Comparison of ENCODE assay signal across 8 mouse cellular contexts in the genomic region with DNA sequence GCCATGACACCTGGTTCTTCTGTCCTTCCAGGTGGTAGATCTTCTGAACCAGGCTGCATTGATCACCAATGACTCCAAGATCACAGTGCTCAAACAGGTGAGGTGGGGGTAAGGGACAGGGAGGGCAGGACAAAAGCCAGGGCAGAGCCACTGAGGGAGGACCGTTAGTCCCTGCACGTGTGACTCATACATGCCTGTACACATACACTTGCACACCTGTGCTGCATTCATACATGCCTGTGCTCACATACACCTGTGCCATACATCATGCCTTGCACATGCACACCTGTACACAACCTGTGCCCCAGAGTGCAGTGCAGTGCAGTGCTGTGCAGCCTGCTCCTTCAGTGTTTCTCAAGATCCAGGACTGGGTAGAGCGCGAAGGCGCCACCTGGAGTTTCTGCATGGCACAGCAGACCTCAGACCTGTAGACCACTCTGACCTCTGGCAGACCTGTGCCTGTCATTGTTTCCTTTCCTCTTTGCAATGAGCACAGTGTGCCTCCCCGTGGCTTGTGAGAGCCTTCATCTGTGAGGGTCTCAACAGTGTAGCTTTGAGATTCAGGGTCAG. TPM values are rescaled to one million over a fixed set of nuclear protein-coding genes. Genes with fewer than 3 reads are reported as not detected.
A peak's percentile ranks its signal among the peaks of the same experiment; 100 is the strongest.
DNase-seq lines count a peak whose midpoint lies in the region; ATAC-seq lines count a peak whose summit lies in the region.

No protein-coding gene starts in this region.

- H3K27ac ChIP-seq in embryonic facial prominence, embryonic 14.5 days (replicated peaks; ENCODE audit: low read depth, low read length), result no peak overlapping the region
- H3K27ac ChIP-seq in hindbrain, embryonic 15.5 days (replicated peaks), result no peak overlapping the region
- no peak overlapping the region for H3K27ac ChIP-seq in liver, embryonic 11.5 days (ENCODE audit: low read depth, low read length)
- no peak overlapping the region for H3K27ac ChIP-seq in neural tube, embryonic 13.5 days (replicated peaks)

- H3K4me1 ChIP-seq in embryonic facial prominence, embryonic 14.5 days (ENCODE audit: control insufficient read depth, insufficient read depth, low read length), result peaks cover 11% of the 10 kb centered on the region; the same call in 1 of the 2 replicates
- peaks cover 15% of the 10 kb centered on the region for H3K4me1 ChIP-seq in hindbrain, embryonic 15.5 days (replicated peaks)
- H3K4me1 ChIP-seq in liver, embryonic 11.5 days (replicated peaks; ENCODE audit: control insufficient read depth, insufficient read depth, low read length), result peaks cover 16% of the 10 kb centered on the region
- peaks cover 19% of the 10 kb centered on the region for H3K4me1 ChIP-seq in neural tube, embryonic 13.5 days (replicated peaks)

- no peaks in the 10 kb centered on the region for H3K9me3 ChIP-seq in embryonic facial prominence, embryonic 14.5 days (ENCODE audit: control insufficient read depth, low read length)
- no peaks in the 10 kb centered on the region for H3K9me3 ChIP-seq in hindbrain, embryonic 15.5 days
- no peaks in the 10 kb centered on the region for H3K9me3 ChIP-seq in liver, embryonic 11.5 days (ENCODE audit: control insufficient read depth, low read length)
- no peaks in the 10 kb centered on the region for H3K9me3 ChIP-seq in neural tube, embryonic 13.5 days

- H3K36me3 ChIP-seq in embryonic facial prominence, embryonic 14.5 days (ENCODE audit: control insufficient read depth, insufficient read depth, low read length), result peaks cover 52% of the 10 kb centered on the region
- H3K36me3 ChIP-seq in hindbrain, embryonic 15.5 days, result peaks cover 44% of the 10 kb centered on the region
- H3K36me3 ChIP-seq in liver, embryonic 11.5 days (ENCODE audit: control insufficient read depth, insufficient read depth, low read length), result peaks cover 41% of the 10 kb centered on the region
- peaks cover 52% of the 10 kb centered on the region for H3K36me3 ChIP-seq in neural tube, embryonic 13.5 days

- WGBS in embryonic facial prominence, embryonic 14.5 days, result 76% methylated on average over 5 of the region's 6 CpGs
- 66% methylated on average over 6 of the region's 6 CpGs for WGBS in hindbrain, embryonic 15.5 days
- WGBS in liver, embryonic 11.5 days, result 67% methylated on average over 6 of the region's 6 CpGs
- 58% methylated on average over 6 of the region's 6 CpGs for WGBS in neural tube, embryonic 13.5 days

- no peak overlapping the region for H3K4me2 ChIP-seq in embryonic facial prominence, embryonic 14.5 days (ENCODE audit: low read depth, low read length)
- no peak overlapping the region for H3K4me2 ChIP-seq in hindbrain, embryonic 15.5 days
- H3K4me2 ChIP-seq in liver, embryonic 11.5 days, result no peak overlapping the region
- no peak overlapping the region for H3K4me2 ChIP-seq in neural tube, embryonic 13.5 days

- H3K4me3 ChIP-seq in embryonic facial prominence, embryonic 14.5 days (ENCODE audit: low read depth, low read length), result no peak overlapping the region
- no peak overlapping the region for H3K4me3 ChIP-seq in hindbrain, embryonic 15.5 days
- H3K4me3 ChIP-seq in liver, embryonic 11.5 days (ENCODE audit: low read depth, low read length), result no peak overlapping the region
- no peak overlapping the region for H3K4me3 ChIP-seq in neural tube, embryonic 13.5 days

- peak; percentile 28 to 32 for DNase-seq in gastrocnemius, adult 8-10 months (ENCODE audit: low spot score in 2 of 2)
- DNase-seq in gastrocnemius, postnatal 36 days, result no peak
- peak; percentile 83 for DNase-seq in ES-CJ7 (ENCODE audit: low read depth, low spot score)
- peak; percentile 41 for DNase-seq in embryonic facial prominence, embryonic 14.5 days (ENCODE audit: low spot score)
- no peak for DNase-seq in liver, embryonic 11.5 days (ENCODE audit: low spot score)
- no peak for DNase-seq in right cerebral cortex, postnatal 36 days (ENCODE audit: low spot score in 2 of 2)

- no peaks in the 10 kb centered on the region for H3K27me3 ChIP-seq in embryonic facial prominence, embryonic 14.5 days (replicated peaks; ENCODE audit: control insufficient read depth, insufficient read depth, low read length)
- no peaks in the 10 kb centered on the region for H3K27me3 ChIP-seq in hindbrain, embryonic 15.5 days
- no peaks in the 10 kb centered on the region for H3K27me3 ChIP-seq in liver, embryonic 11.5 days (replicated peaks; ENCODE audit: control insufficient read depth, insufficient read depth, low read length)
- no peaks in the 10 kb centered on the region for H3K27me3 ChIP-seq in neural tube, embryonic 13.5 days

- ATAC-seq in embryonic facial prominence, embryonic 14.5 days (ENCODE audit: low read depth), result peak; percentile 47
- peak; percentile 20; the same call in 1 of the 2 replicates for ATAC-seq in hindbrain, embryonic 15.5 days (ENCODE audit: low FRiP score, low read depth)
- peak; percentile 55 for ATAC-seq in liver, embryonic 11.5 days (replicated peaks; ENCODE audit: low FRiP score)
- peak; percentile 21 for ATAC-seq in neural tube, embryonic 13.5 days (ENCODE audit: low read depth)

- H3K9ac ChIP-seq in embryonic facial prominence, embryonic 14.5 days (ENCODE audit: low read depth, low read length), result no peak overlapping the region
- no peak overlapping the region for H3K9ac ChIP-seq in hindbrain, embryonic 15.5 days
- H3K9ac ChIP-seq in liver, embryonic 11.5 days (ENCODE audit: low read depth, low read length), result no peak overlapping the region
- no peak overlapping the region for H3K9ac ChIP-seq in neural tube, embryonic 13.5 days

- intact Hi-C loops in gastrocnemius, postnatal 36 days (cut with DNase I), result no loop called here

RNA-seq across cellular contexts. Expression of a gene that starts 5.0 kb away (rescaled TPM):
- 10 to 100 TPM; 70.2 to 93.3 (median 83.6) TPM for total RNA-seq in gastrocnemius, adult 8-10 months (2022)
- 10 to 100 TPM; 61.8 to 65.7 TPM for total RNA-seq in gastrocnemius, postnatal 36 days (2021)
- polyA plus RNA-seq in embryonic facial prominence, embryonic 14.5 days (2014; fragmentation: Nextera tagmentation; extraction: Ambion mirVana), result 23.6 and 23.8 TPM in 2 replicates
- polyA plus RNA-seq in hindbrain, embryonic 15.5 days (2015; fragmentation: Nextera tagmentation; extraction: Ambion mirVana), result 27.5 and 30.1 TPM in 2 replicates
- 26.3 and 28.4 TPM in 2 replicates for polyA plus RNA-seq in liver, embryonic 11.5 days (2014; fragmentation: Nextera tagmentation; extraction: Ambion mirVana)
- polyA plus RNA-seq in neural tube, embryonic 13.5 days (2015; fragmentation: Nextera tagmentation; extraction: Ambion mirVana), result 30.4 and 32.7 TPM in 2 replicates

RNA-seq across cellular contexts. Expression of a gene that starts 5.8 kb away (rescaled TPM):
- total RNA-seq in gastrocnemius, adult 8-10 months (2022), result not detected
- total RNA-seq in gastrocnemius, postnatal 36 days (2021), result not detected
- 0.56 and 1.6 TPM in 2 replicates for polyA plus RNA-seq in embryonic facial prominence, embryonic 14.5 days (2014; fragmentation: Nextera tagmentation; extraction: Ambion mirVana)
- polyA plus RNA-seq in hindbrain, embryonic 15.5 days (2015; fragmentation: Nextera tagmentation; extraction: Ambion mirVana), result 0.08 TPM in 1 of 2 replicates, not detected in the other
- polyA plus RNA-seq in liver, embryonic 11.5 days (2014; fragmentation: Nextera tagmentation; extraction: Ambion mirVana), result 29.7 and 32.0 TPM in 2 replicates
- polyA plus RNA-seq in neural tube, embryonic 13.5 days (2015; fragmentation: Nextera tagmentation; extraction: Ambion mirVana), result 0.13 and 0.14 TPM in 2 replicates

RNA-seq across cellular contexts. Expression of a gene that starts 25.3 kb away (rescaled TPM):
- not detected for total RNA-seq in gastrocnemius, adult 8-10 months (2022)
- total RNA-seq in gastrocnemius, postnatal 36 days (2021), result not detected
- not detected in 2 replicates for polyA plus RNA-seq in embryonic facial prominence, embryonic 14.5 days (2014; fragmentation: Nextera tagmentation; extraction: Ambion mirVana)
- 0.16 and 0.31 TPM in 2 replicates for polyA plus RNA-seq in hindbrain, embryonic 15.5 days (2015; fragmentation: Nextera tagmentation; extraction: Ambion mirVana)
- not detected in 2 replicates for polyA plus RNA-seq in liver, embryonic 11.5 days (2014; fragmentation: Nextera tagmentation; extraction: Ambion mirVana)
- not detected in 2 replicates for polyA plus RNA-seq in neural tube, embryonic 13.5 days (2015; fragmentation: Nextera tagmentation; extraction: Ambion mirVana)

RNA-seq across cellular contexts. Expression of a gene that starts 25.3 kb away (rescaled TPM):
- total RNA-seq in gastrocnemius, adult 8-10 months (2022), result 10 to 100 TPM; 19.3 to 20.7 (median 19.7) TPM
- total RNA-seq in gastrocnemius, postnatal 36 days (2021), result 10 to 100 TPM; 13.8 to 15.1 TPM
- polyA plus RNA-seq in embryonic facial prominence, embryonic 14.5 days (2014; fragmentation: Nextera tagmentation; extraction: Ambion mirVana), result 26.6 and 27.4 TPM in 2 replicates
- polyA plus RNA-seq in hindbrain, embryonic 15.5 days (2015; fragmentation: Nextera tagmentation; extraction: Ambion mirVana), result 31.6 and 35.2 TPM in 2 replicates
- polyA plus RNA-seq in liver, embryonic 11.5 days (2014; fragmentation: Nextera tagmentation; extraction: Ambion mirVana), result 23.3 and 24.9 TPM in 2 replicates
- 28.4 and 29.9 TPM in 2 replicates for polyA plus RNA-seq in neural tube, embryonic 13.5 days (2015; fragmentation: Nextera tagmentation; extraction: Ambion mirVana)

RNA-seq across cellular contexts. Expression of a gene that starts 38.1 kb away (rescaled TPM):
- total RNA-seq in gastrocnemius, adult 8-10 months (2022), result 10 to 100 TPM in 2 of 4 experiments, 1 to 10 TPM in 2; 8.0 to 10.6 (median 9.9) TPM
- total RNA-seq in gastrocnemius, postnatal 36 days (2021), result 1 to 10 TPM; 4.7 to 6.4 TPM
- polyA plus RNA-seq in embryonic facial prominence, embryonic 14.5 days (2014; fragmentation: Nextera tagmentation; extraction: Ambion mirVana), result 4.0 and 4.2 TPM in 2 replicates
- polyA plus RNA-seq in hindbrain, embryonic 15.5 days (2015; fragmentation: Nextera tagmentation; extraction: Ambion mirVana), result 6.9 and 7.2 TPM in 2 replicates
- polyA plus RNA-seq in liver, embryonic 11.5 days (2014; fragmentation: Nextera tagmentation; extraction: Ambion mirVana), result 1.5 and 2.2 TPM in 2 replicates
- 5.8 and 7.4 TPM in 2 replicates for polyA plus RNA-seq in neural tube, embryonic 13.5 days (2015; fragmentation: Nextera tagmentation; extraction: Ambion mirVana)

Comparison
In these comparisons a context has a peak if more than half of its experiments do, and no peak if none do; other contexts are left out.
1. DNase-seq: peak in gastrocnemius, adult 8-10 months (2 of 2), ES-CJ7 (single experiment) and embryonic facial prominence, embryonic 14.5 days (single experiment); none in gastrocnemius, postnatal 36 days (0 of 2), liver, embryonic 11.5 days (single experiment) and right cerebral cortex, postnatal 36 days (0 of 2).
2. RNA of a gene that starts 5.8 kb away (polyA plus RNA-seq): 29.7 to 32.0 TPM in liver, embryonic 11.5 days; 0.56 to 1.6 TPM in embryonic facial prominence, embryonic 14.5 days, 0.13 to 0.14 TPM in neural tube, embryonic 13.5 days and 0.08 TPM in hindbrain, embryonic 15.5 days; every median in the first group is over 10 times any median in the second.
3. Peak in every context shown above with its lines, with median percentiles within 50 percentile points of each other: ATAC-seq.